Mouse (Mus musculus) limb, embryonic 12.5 days (tissue): ENCODE measurements around the gene Amn1. TPM values are rescaled to one million over a fixed set of nuclear protein-coding genes. Genes with fewer than 3 reads are reported as not detected.
"Not testable (repeated sequence)": the region's sequence is repeated elsewhere in the genome, so short reads cannot be mapped to it uniquely, and the experiment has no call there.

Experiments
- ATAC-seq: fragments of 200-750 bp; cut with Nextera tagmentation; 2 replicates; pipeline ENCODE4 v1.8.0; 2017; ENCODE audit warnings: low read depth, moderate TSS enrichment; ENCODE audit not compliant: insufficient number of reproducible peaks, insufficient read depth, low FRiP score, low TSS enrichment
- H3K27ac ChIP-seq: fragments of 300-500 bp; sonication (generic); 2 replicates; pipeline ENCODE4 v1.5.1; 2016; ENCODE audit warnings: mild to moderate bottlenecking, moderate library complexity
- H3K27me3 ChIP-seq: fragments of 300-500 bp; sonication (generic); 2 replicates; pipeline ENCODE4 v1.6.1; 2016; ENCODE audit warnings: mild to moderate bottlenecking, moderate library complexity
- H3K36me3 ChIP-seq: fragments of 300-500 bp; sonication (generic); 2 replicates; pipeline ENCODE4 v1.6.1; 2016; ENCODE audit warnings: mild to moderate bottlenecking, moderate library complexity
- H3K4me1 ChIP-seq: fragments of 300-500 bp; sonication (generic); replicated peaks from 2 replicates; pipeline ENCODE4 v1.6.1; 2016
- H3K4me2 ChIP-seq: fragments of 300-500 bp; sonication (generic); 2 replicates; pipeline ENCODE4 v1.6.1; 2016; ENCODE audit warnings: mild to moderate bottlenecking, moderate library complexity
- H3K4me3 ChIP-seq: fragments of 300-500 bp; sonication (generic); replicated peaks from 2 replicates; pipeline ENCODE4 v1.5.1; 2016; ENCODE audit warnings: mild to moderate bottlenecking
- H3K9ac ChIP-seq: fragments of 300-500 bp; sonication (generic); replicated peaks from 2 replicates; pipeline ENCODE4 v1.6.1; 2016; ENCODE audit warnings: mild to moderate bottlenecking, moderate library complexity
- H3K9me3 ChIP-seq: fragments of 300-500 bp; sonication (generic); 2 replicates; pipeline ENCODE4 v1.6.1; 2016; ENCODE audit warnings: mild to moderate bottlenecking, moderate library complexity
- WGBS: fragments of 180-500 bp; shearing (Covaris S2); methylation state at CpG from one replicate; pipeline ENCODE4 v1.1.7; 2016; 5-methylcytosine and 5-hydroxymethylcytosine counted together
- polyA plus RNA-seq: library from polyadenylated mRNA; unstranded; fragments of >200 nt; fragmentation: Nextera tagmentation; extraction: Ambion mirVana; gene quantifications from 2 replicates; pipeline ENCODE4 v1.2.1, GENCODE M21; 2016

Gene Amn1
- polyA plus RNA-seq, 1 experiment from 2014 or later: 43.3 TPM

GRCm38 (mm10) chr6:149187371-149187770 is 1.1 kb downstream of the Amn1 start:
- no peaks in the 10 kb centered on the region for H3K9me3 ChIP-seq
- no peak overlapping the region for H3K9ac ChIP-seq
- H3K27ac ChIP-seq: no peak overlapping the region
- H3K4me1 ChIP-seq: peaks cover 14% of the 10 kb centered on the region
- H3K4me3 ChIP-seq: peak overlapping the region; percentile 70
- H3K36me3 ChIP-seq: peaks cover 22% of the 10 kb centered on the region
- no peak for ATAC-seq
- no peaks in the 10 kb centered on the region for H3K27me3 ChIP-seq
- H3K4me2 ChIP-seq: peak overlapping the region; percentile 64
- WGBS: 87% methylated on average over 1 of the region's 1 CpGs

DNA sequence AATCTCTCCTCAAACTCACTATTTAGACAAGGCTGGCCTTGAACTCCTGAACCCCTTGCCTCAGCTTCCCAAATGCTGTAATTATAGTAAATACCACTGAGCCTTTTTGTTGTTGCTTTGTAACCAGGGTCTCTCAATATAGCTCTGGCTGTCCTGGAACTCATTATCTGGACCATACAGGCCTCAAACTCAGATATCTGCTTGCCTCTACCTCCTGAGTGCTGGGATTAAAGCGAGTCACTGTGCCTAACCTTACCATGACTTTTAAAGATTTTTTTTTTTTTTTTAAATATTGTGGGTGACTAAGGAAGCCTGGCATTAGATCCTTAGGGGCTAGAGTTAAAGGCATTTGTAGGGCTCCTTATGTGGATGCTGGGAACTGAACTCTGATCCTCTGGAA is 4.5 kb downstream of the Amn1 start:
- no peak for ATAC-seq
- Histone ChIP-seq H3K9me3 (peaks cover under 1% of the 10 kb centered on the region; the same call in 1 of the 2 replicates), H3K27ac (no peak overlapping the region), H3K27me3 (no peaks in the 10 kb centered on the region), H3K4me3 (no peak overlapping the region), H3K4me1 (peaks cover 14% of the 10 kb centered on the region), H3K36me3 (peaks cover 53% of the 10 kb centered on the region), H3K9ac (no peak overlapping the region), H3K4me2 (no peak overlapping the region)
- 100% methylated on average over 1 of the region's 1 CpGs for WGBS

- peaks cover 9% of the 10 kb centered on the region; the same call in 1 of the 2 replicates for H3K9me3 ChIP-seq
- no peak overlapping the region for H3K4me2 ChIP-seq
- no peak overlapping the region for H3K4me3 ChIP-seq
- H3K27me3 ChIP-seq: no peaks in the 10 kb centered on the region
- peaks cover 91% of the 10 kb centered on the region for H3K36me3 ChIP-seq
- no peak overlapping the region for H3K9ac ChIP-seq
- ATAC-seq: no peak
- no peak overlapping the region for H3K27ac ChIP-seq
- H3K4me1 ChIP-seq: no peaks in the 10 kb centered on the region
These were observed 9.4 kb downstream of the Amn1 start for GRCm38 (mm10) chr6:149179064-149179463.

DNA sequence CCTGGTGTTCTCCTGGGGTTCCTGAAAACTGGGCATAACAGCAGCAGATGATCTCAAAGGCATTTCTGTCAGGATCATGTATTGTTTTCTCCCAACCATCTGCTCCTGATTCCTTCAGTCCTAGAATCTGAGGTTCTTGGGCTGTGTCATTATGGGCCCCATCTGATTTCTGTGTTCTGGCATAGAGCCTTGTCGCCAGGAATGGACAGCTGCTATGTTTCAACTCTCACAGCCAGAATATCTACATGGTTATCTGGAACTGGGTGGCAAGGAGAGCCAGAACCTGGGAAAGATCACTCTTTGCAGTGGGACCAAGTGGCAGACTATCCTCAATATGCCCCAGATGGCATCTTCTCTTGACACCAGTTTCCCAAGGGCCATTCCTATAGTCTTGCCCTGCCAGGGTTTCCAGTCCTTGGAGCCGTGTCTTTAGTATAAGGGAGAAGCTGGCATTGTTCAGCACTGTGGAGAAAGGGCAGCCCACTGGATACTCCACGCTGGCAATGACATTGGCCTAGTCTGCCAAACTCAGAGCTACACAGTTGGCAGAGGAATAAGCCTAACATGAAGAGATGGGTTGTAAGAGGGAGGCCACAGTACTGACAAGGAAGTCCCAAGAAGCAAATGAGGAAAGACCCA is 13.5 kb downstream of the Amn1 start:
- WGBS: 91% methylated on average over 3 of the region's 3 CpGs

DNA sequence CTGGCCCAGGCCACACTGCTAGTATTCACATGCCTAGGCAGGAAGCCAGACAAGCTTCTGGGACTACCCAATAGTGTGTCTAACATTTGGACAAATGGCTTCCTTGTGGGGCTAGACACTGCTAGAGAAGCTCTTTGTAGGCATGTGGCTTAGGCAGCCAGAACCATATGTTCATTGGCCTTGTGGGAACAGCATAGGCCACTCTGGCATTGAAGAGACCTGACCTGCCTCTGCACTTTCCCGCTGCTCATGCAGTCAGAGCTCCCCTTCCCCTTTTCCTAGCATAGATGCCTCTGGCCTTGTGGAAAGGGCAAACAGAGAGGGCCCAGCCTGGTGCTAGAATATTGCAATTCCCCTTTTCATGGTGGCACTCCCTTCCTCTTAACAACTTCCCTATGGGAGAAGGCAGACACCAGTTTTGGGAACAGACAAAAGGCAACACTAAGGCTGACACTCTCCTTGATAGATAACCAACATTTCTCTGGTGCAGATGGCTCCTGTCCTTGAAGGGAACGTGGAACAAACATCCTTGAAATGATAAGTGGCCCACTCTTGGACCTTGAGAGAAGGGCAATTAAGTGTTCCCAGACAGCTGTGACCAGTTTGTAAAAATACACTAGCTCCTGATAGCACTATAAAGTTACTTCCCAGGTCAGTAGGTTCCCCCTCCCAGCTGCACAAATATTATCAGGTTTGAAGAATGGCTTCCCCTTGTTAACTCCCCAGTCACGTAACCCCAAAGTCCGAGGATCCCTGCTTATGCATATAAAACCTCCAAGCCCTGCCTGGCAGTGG is 14.5 kb downstream of the Amn1 start:
- no peak overlapping the region for H3K9ac ChIP-seq
- H3K27me3 ChIP-seq: no peaks in the 10 kb centered on the region
- H3K4me3 ChIP-seq: no peak overlapping the region
- no peak overlapping the region for H3K4me2 ChIP-seq
- H3K9me3 ChIP-seq: peaks cover 8% of the 10 kb centered on the region; the same call in 1 of the 2 replicates
- WGBS: 58% methylated on average over 4 of the region's 4 CpGs
- no peak overlapping the region for H3K27ac ChIP-seq
- H3K4me1 ChIP-seq: no peaks in the 10 kb centered on the region
- ATAC-seq: no peak
- H3K36me3 ChIP-seq: peaks cover 64% of the 10 kb centered on the region

More for the DNA sequence above, 13.5 kb downstream of the Amn1 start:
- Histone ChIP-seq H3K27me3 (no peaks in the 10 kb centered on the region), H3K4me2 (no peak overlapping the region), H3K27ac (no peak overlapping the region), H3K4me3 (no peak overlapping the region), H3K9me3 (peaks cover 9% of the 10 kb centered on the region; the same call in 1 of the 2 replicates), H3K4me1 (no peaks in the 10 kb centered on the region), H3K36me3 (peaks cover 68% of the 10 kb centered on the region), H3K9ac (no peak overlapping the region)
- ATAC-seq: no peak

- not testable (repeated sequence) for H3K4me2 ChIP-seq, ATAC-seq, H3K9me3 ChIP-seq, H3K4me3 ChIP-seq, H3K27ac ChIP-seq, H3K4me1 ChIP-seq, H3K9ac ChIP-seq, H3K27me3 ChIP-seq
- WGBS: over 99% methylated on average over 4 of the region's 4 CpGs
- peaks cover 58% of the 10 kb centered on the region for H3K36me3 ChIP-seq
These were observed 18.5 kb downstream of the Amn1 start for GRCm38 (mm10) chr6:149169965-149170364.

GRCm38 (mm10) chr6:149168436-149168835 is 20.1 kb downstream of the Amn1 start:
- peaks cover 55% of the 10 kb centered on the region for H3K36me3 ChIP-seq

GRCm38 (mm10) chr6:149167672-149168071 is 20.8 kb downstream of the Amn1 start:
- Histone ChIP-seq H3K4me2 (no peak overlapping the region), H3K9me3 (no peaks in the 10 kb centered on the region), H3K9ac (no peak overlapping the region), H3K27me3 (no peaks in the 10 kb centered on the region), H3K4me1 (no peaks in the 10 kb centered on the region), H3K4me3 (no peak overlapping the region), H3K36me3 (peaks cover 60% of the 10 kb centered on the region), H3K27ac (no peak overlapping the region)
- WGBS: 97% methylated on average over 1 of the region's 1 CpGs
- no peak for ATAC-seq

More at GRCm38 (mm10) chr6:149168436-149168835, 20.1 kb downstream of the Amn1 start:
- H3K9ac ChIP-seq: no peak overlapping the region
- no peak overlapping the region for H3K4me3 ChIP-seq
- H3K4me2 ChIP-seq: no peak overlapping the region
- no peaks in the 10 kb centered on the region for H3K9me3 ChIP-seq
- no peaks in the 10 kb centered on the region for H3K4me1 ChIP-seq
- H3K27ac ChIP-seq: no peak overlapping the region
- 89% methylated on average over 2 of the region's 2 CpGs for WGBS
- no peaks in the 10 kb centered on the region for H3K27me3 ChIP-seq
- no peak for ATAC-seq

DNA sequence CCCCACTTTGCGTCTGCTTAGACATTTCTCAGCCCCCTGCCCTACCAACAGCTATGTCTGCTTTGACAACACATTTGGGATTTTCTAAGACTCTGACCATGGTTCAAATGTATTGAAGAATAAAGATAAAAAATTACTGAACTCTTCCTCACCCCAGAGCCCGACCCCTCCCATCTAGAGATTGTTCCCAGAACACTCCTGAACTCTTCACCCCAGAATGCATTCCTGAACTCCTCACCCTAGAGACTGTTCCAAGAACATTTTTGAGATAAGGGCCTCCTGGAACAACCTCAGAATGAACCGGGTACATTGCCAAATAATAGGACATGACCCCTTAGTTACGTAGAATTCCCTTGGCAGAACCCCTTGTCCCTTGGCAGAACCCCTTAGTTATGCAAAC is 21.5 kb downstream of the Amn1 start:
- H3K4me1 ChIP-seq, H3K4me3 ChIP-seq, H3K27me3 ChIP-seq, ATAC-seq, H3K4me2 ChIP-seq, H3K9me3 ChIP-seq, H3K27ac ChIP-seq, H3K9ac ChIP-seq: not testable (repeated sequence)
- 90% methylated on average over 4 of the region's 4 CpGs for WGBS
- H3K36me3 ChIP-seq: peaks cover 66% of the 10 kb centered on the region

- Histone ChIP-seq H3K36me3 (peaks cover 55% of the 10 kb centered on the region), H3K9ac (no peak overlapping the region), H3K4me3 (no peak overlapping the region), H3K27me3 (no peaks in the 10 kb centered on the region), H3K4me2 (no peak overlapping the region), H3K9me3 (no peaks in the 10 kb centered on the region), H3K27ac (no peak overlapping the region), H3K4me1 (peaks cover 10% of the 10 kb centered on the region)
- no peak for ATAC-seq
- 51% methylated on average over 3 of the region's 3 CpGs for WGBS
These were observed 33.3 kb downstream of the Amn1 start for GRCm38 (mm10) chr6:149155031-149155841.
